Mouse (Mus musculus): ENCODE results near the gene Gm10135.
A peak's percentile ranks its signal among the peaks of the same experiment; 100 is the strongest.
"Not testable (repeated sequence)": the region's sequence is repeated elsewhere in the genome, so short reads cannot be mapped to it uniquely, and the experiment has no call there.

Gene Gm10135

DNA sequence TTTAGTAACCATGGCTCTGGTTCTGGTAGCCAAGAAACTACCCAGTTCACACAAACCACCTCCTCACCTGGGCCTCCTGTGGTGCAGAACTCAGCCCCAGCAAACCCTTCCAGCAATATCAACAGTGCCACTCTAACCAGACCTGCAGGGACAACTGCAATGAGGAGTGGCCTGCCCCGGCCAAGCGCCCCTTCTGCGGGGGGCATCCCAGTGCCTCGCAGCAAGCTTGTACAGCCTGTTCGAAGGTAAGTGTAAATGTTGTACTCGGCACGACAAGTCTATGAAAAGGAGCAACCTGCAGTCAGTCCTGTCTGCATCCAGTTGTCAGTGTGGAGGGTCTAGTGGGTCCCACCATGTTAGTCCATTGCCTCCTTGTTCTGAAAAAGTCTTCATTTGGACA is at the start of gene Gm10135:
TSS of gene Gm10135 (minus strand) at position 101 of the 400 bp plus-strand sequence.
- no peak for DNase-seq (ENCODE audit: low read depth, low spot score)

DNA sequence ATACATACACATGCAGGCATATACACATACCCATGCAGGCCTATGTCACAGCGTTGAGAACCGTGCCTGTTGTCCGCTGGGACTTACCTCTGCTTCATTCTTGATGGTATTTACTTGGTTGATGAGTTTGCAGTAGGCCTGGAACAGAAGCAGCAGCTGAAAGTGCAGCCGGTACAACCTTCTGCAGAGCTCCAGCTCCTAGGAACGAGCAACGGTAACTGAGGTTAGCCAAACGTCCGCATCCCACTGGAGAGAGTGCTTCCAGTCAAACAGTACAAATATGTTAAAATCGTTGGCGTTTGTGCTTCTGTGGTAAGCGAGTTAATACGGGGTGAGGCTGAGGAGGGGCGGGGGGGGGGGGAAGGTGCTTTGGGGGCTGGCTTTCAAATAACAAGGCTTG is 49.3 kb upstream of the Gm10135 start:
- no peak for DNase-seq (ENCODE audit: low read depth, low spot score)

DNA sequence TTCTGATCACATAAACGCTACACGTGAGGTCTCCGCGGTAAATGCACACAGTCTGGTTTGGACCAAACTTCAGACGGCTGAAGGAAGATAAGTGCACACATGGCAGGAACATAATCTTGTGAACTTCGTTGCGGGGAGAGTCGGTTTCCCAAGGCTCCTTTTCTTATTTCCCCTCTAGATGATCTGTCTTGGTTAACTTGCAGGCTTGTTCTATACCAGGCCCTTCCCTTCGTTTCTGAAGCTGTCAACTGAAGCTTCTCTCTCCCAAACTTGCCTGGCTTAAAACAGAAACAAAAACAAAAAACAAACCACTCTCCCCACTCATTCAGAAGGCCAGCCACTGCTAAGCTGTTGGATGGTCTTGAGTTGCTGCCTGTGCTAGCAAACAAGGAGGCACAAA is 40.2 kb upstream of the Gm10135 start:
- peak; percentile 2 for DNase-seq (ENCODE audit: low read depth, low spot score)

DNA sequence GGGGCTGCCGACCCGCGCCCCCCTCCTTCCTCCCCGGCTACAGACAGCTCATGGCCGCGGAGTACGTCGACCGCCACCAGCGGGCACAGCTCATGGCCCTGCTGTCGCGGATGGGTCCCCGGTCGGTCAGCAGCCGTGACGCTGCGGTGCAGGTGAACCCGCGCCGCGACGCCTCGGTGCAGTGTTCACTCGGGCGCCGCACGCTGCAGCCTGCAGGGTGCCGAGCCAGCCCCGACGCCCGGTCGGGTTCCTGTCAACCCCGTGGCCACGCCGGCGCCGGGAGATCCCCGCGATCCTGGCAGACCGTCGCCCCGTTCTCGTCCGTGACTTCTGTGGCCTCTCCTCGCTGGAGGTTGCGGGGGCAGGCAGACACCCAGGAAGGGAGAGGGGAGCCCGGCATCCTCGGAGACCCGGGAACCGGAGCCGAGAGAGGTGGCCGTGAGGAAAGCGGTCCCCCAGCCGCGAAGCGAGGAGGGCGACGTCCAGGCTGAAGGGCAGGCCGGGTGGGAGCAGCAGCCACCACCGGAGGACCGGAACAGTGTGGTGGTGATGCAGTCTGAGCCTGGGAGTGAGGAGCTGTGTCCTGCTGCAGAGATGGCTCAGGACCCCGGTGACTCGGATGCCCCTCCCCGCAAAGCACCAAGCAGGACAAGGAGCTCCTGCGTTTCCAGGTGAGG is 39.2 kb upstream of the Gm10135 start:
- DNase-seq (ENCODE audit: low read depth, low spot score): peak; percentile 16

DNA sequence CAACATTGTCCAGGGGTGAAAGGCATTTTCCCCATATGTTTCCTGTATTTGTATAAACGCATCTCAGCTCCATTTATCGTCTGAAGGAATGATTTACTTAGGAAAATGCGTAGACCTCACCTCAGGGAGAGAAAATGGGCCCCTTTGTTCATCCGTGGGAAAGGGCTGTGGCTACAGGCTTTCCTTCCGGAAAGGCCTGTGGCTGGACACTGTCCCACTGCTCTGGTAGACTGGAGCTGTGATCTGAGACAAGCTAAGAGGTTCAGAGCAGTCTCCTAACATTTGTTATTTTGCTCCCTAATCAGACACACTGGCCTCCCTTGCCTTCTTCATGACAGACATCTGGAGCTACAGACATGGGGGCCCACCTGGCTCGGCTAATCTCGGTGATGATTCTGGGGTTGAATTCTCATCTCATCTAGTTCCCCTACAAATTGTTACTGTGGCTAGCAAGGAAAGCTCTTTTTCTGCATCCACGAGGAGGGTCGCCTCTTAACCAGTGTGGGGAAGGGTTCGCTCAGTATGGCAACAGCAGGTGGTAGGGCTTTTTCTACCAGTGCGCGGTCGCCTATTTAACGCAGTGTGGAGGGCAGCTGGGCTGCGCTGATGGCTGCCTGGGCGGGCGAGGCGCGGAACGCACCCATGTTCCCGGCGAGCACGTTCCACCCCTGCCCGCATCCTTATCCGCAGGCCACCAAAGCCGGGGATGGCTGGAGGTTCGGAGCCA is 38.5 kb upstream of the Gm10135 start:
- DNase-seq (ENCODE audit: low read depth, low spot score): peak; percentile 5

DNA sequence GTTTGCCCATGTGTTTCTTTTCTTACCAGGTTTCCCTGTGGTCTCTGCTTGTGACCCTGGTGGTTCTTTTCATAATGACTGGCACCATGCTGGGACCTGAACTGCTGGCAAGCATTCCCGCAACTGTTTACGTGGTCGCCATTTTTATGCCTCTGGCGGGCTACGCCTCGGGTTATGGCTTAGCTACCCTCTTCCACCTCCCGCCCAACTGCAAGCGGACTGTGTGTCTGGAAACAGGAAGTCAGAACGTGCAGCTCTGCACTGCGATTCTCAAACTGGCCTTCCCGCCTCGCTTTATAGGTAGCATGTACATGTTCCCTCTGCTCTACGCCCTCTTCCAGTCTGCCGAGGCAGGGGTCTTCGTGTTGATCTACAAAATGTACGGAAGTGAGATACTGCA is 37.3 kb upstream of the Gm10135 start:
- peak; percentile 35 for DNase-seq (ENCODE audit: low read depth, low spot score)

DNA sequence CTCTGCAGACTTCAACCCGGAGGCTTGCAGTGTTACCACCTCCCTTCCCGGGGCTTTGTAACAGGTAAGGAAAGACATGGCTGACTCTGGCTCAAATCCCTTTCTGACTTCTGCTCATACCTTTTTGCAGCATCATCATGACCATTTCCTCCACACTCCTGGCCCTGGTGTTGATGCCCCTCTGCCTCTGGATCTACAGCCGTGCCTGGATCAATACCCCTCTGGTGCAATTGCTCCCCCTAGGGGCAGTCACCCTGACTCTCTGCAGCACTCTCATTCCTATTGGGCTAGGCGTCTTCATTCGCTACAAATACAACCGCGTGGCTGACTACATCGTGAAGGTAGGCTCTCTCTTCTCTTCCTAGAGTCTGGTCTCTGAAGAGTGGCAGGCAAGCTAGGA is 33.7 kb upstream of the Gm10135 start:
- peak; percentile 63 for DNase-seq (ENCODE audit: low read depth, low spot score)

DNA sequence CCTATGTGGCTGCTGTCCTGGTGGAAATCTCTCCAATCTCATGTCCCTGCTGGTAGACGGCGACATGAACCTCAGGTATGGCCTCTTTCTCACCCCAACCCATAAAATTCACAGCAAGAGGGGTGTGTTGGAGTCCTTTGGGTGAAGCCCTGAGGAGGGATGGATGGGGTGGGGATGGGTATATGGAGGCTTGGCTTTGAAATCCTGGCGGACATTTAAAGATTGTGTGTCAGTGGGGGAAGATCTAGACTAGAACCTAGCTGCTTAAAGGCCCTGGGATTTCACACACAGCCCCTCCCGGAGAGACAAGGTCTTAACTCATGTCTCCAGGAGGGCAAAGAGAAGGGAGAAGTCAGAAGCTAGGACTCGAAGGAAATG is 33.1 kb upstream of the Gm10135 start:
- no peak for DNase-seq (ENCODE audit: low read depth, low spot score)

DNA sequence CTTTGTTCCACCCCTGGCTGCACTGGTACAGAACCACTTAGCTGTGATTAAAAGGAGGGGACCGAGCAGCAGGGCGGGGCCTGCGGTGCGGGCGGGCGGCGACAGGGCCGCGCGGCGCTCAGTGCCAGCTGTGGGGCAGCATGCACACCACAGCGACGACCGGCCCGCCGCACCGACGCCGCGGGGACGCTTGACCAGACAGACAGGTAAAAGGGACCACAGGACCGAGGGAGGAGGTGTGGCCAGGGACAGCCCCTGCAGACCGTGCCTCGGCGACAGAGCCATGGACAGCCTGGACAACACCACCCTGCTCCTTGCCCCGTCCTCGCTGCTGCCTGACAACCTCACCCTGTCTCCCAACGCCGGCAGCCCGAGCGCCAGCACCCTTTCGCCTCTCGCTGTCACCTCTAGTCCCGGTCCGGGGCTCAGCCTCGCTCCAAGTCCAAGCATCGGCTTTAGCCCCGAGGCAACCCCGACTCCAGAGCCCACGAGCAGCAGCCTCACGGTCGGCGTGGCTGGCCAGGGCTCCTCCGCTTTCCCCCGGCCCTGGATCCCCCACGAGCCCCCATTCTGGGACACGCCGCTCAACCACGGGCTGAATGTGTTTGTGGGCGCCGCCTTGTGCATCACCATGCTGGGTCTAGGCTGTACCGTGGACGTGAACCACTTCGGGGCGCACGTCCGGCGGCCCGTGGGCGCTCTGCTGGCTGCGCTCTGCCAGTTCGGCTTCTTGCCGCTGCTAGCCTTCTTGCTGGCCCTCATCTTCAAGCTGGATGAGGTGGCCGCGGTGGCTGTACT is 32.5 kb upstream of the Gm10135 start, which contains the start of gene Slc10a4:
TSS of gene Slc10a4 (plus strand) at position 100 of the 798 bp plus-strand sequence.
- peak; percentile 32 for DNase-seq (ENCODE audit: low read depth, low spot score)

DNA sequence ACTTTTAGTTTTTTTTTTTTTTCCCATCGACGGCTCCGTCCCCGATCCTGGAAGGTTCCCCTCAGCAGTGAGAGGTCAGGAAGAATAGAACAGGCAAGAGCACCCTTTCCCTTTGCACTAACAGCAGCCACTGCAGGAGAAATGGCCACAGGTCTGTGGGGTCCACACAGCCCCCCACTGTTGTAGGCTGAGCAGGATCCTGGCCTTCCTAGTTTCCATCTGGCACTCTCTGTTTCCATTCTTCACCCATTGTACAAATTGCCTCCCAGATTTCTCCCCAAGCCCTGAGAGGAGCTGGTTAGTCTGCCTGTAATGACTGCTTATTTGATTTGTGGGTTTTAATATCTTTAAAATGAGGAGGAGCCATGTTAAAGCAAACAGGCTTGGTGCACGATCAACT is 29.5 kb upstream of the Gm10135 start:
- no peak for DNase-seq (ENCODE audit: low read depth, low spot score)

DNA sequence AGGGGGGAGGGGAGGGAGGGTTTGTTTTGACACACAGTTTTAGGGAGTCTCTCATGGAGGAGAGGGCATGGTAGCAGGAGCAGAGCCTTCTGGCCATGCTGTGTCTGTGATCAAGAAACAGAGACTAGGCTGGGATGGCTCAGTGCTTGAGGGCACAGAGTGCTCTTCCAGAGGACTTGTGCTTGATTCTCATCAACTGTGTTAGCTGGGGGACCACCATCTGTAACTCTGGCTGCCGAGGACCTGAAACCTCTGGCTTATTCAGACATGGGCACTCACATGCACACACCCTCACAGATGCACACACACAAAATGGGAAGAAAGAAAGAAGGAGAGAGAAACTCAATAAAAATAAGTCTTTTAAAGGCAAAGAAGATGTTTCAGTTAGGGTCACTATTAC is 24.0 kb upstream of the Gm10135 start:
- DNase-seq (ENCODE audit: low read depth, low spot score): not testable (repeated sequence)

DNA sequence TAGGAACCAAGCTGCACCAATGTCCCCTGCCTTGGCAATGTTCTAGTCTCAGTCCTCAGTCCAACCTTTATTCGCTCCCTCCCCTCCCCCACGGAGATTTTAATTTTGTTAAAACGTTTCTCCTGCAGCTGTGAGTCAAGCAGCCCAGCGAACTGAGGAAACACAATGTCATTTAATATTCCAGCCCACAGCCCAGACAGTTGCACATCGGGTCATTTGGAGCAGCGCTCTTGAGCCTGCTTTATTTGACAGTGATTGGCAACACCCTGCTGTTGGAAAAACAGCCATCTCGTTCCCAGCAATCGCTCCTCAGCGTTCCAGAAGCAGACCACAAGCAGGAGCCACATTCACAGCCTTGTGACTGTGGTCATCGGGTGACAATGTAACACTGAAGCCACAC is 20.9 kb upstream of the Gm10135 start:
- DNase-seq (ENCODE audit: low read depth, low spot score): no peak

DNA sequence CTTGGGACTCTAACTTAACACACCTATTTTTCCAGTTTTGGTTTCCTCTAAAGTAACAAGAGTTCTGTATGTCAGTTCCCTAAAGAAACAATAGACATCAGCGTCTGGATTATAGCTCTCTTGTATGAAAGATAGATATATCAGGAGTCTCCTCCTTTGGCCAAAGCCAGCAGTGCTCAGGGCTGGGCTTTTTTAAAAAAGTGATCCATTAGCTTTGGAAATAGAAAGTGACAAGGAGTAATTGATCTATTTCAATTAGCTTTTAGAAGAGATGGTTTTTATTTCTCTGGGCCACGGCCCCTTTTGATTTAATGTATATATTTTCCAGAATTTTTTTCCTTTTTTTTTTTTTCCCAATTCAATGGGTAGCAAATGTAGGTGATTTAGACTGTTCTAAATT is 20.4 kb upstream of the Gm10135 start:
- no peak for DNase-seq (ENCODE audit: low read depth, low spot score)

DNA sequence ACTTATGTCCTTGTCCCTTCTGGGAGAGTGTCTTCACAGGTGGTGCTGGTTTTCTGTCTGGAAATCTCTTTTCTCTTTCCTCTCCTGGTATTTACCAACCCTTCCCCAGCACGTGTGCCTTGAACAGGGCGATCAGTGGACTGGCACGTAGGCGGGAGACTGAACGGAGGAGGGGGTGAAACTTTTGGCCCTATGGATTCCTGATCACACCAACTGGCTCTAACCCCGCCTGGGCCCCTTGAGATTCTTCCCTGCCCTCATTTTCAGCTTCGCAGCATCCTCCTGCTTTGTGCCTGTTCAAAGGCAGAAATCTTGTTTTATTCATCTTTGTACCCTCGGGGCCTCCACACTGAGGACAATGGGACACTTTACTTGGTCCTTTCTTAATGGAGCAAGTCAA is 19.9 kb upstream of the Gm10135 start:
- DNase-seq (ENCODE audit: low read depth, low spot score): no peak

DNA sequence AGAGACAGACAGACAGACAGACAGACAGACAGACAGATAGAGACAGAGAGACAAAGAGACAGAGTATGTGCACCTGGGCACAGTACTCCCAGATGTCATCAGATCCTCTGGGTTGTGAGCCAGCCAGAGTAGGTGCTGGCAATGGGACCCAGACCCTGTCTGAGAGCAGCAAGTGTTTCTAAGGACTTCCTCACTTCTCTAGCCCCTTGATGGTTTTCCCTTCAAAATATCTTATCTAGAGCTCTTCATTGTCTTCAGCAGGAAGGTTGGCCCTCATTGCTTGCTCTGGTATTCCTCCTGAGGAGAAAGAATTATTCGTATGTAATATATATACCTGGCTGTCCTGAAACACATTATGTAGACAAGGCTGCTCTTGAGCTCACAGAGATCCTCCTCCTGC is 18.0 kb upstream of the Gm10135 start:
- DNase-seq (ENCODE audit: low read depth, low spot score): no peak

DNA sequence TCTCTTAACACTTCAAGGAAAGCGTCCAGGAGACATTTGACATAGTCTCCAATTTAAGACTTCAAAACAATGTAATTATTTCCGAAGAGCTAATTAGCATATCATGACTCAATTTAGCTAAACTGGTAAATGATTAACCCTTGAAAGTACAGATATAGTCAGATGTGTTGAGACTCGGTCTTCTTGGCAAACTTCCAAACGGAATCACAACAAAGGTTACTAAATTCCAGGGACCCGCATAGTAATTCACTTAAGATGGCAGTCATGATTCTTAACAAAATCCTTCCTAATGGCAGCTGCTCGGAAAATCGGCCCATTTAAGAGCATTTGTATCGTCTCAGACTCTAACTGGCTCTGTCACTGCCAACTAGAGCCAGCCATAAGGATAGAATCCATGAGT is 15.3 kb upstream of the Gm10135 start:
- no peak for DNase-seq (ENCODE audit: low read depth, low spot score)

DNA sequence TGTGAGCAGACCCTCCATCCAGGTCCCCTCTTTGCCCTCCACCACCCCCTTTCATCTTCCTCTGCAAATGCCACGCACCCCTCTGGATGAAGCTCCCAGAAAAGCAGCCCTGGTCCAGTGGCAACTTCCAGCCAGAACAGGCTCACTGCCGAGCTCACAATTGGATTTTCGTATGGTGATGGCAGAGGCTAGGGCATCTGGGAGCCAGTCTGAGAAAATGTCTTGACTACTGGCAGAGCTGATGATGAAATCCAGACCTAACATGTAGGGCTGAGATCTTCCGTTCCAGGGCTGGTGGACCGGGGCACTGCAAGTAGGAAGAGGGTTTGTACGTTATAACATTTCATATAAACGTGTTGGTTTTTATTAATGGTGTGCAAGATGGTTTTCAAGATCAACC is 13.3 kb upstream of the Gm10135 start:
- no peak for DNase-seq (ENCODE audit: low read depth, low spot score)

DNA sequence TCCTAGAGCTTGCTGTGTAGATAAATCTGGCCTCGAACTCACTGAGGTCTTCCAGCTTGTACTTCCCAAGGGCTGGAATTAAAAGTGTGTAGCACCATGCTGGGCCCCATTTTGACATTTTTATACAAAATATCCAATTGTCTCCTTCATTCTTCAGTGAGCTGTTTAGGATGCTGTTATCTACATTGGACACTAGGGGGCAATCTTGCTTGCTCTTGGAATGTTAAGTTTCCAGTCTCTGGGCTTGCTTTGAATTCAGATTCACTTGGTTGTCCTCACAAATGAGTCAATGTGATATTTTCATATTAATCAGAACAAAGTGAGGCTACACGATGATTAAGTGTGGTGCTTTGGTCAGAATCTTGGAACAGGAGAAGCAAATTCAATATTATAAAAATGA is 9.6 kb upstream of the Gm10135 start:
- peak; percentile 76 for DNase-seq (ENCODE audit: low read depth, low spot score)

DNA sequence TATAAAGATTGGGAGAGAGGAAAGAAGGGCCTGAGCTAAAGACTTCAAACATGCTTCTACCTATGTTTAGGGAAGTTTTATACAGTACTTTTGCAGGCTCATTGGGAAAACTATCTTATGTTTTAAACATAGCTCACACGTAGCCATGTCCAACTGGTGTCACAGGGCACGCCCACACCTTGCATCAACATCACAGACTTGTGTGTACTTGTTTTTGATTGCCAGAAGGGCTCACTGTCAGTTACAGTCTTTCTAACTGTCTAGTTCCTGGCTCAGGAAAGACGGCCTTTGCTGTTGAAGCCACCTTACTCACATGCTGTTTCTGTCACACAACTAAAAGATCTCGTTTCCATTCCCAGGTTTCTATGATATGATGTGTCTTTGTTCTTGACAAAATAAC is 2.0 kb upstream of the Gm10135 start:
- DNase-seq (ENCODE audit: low read depth, low spot score): no peak

DNA sequence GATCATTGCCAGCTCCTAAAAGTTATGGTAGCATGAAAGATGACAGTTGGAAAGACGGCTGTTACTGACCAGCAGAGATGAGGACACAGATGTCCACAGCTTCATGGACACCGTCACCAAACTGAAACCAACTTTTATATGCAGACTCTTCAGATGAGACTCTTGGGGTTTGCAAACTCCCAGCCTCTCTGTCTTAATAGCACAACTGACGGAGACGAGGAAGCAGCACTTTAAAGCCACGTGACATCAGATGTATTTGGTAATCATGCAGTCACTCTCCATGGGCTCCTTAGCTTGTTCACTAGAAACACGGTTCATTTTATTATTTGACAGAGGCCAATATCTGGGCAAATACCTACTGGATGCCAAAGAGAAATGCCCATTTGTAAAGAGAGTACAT is 1.5 kb upstream of the Gm10135 start:
- DNase-seq (ENCODE audit: low read depth, low spot score): no peak

DNA sequence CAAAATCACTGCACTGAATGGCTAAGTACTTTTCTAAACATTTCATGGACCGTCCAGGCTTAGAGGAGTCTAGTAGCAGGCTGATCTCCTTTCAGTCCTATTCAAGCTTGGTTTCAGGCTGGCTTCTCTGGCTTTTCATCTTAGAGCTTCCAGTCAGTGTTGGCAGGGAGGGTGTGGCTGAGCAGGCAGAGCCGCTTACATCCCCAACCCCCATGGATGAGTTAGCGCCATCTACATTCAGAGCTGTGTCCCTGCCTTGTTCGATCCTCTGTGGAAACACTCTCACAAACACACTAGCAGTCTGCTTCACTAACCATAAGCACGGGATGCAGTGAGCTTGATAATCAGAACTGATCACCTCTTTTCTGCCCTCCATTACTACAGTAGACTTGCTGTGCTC is 1.6 kb downstream of the Gm10135 start:
- peak; percentile 53 for DNase-seq (ENCODE audit: low read depth, low spot score)

DNA sequence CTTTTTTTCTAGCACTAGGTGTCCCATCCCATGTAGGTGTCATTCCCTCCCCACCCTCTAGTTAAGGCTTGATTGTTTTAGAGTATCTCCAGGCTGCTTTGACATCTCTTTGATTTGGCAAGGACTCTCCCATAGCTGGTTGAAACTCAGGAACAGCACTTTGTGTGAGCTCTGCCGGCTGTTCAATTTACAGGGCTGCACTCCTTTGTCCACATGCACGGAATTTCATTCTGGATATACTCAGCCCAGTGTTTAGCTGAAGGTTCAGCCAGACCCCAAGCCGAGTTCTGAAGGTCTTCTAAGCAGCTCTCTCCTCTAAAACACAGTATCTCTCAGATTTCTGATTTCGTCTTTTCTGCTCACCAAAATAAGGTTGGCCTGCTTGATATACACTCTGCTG is 2.1 kb downstream of the Gm10135 start:
- DNase-seq (ENCODE audit: low read depth, low spot score): no peak

DNA sequence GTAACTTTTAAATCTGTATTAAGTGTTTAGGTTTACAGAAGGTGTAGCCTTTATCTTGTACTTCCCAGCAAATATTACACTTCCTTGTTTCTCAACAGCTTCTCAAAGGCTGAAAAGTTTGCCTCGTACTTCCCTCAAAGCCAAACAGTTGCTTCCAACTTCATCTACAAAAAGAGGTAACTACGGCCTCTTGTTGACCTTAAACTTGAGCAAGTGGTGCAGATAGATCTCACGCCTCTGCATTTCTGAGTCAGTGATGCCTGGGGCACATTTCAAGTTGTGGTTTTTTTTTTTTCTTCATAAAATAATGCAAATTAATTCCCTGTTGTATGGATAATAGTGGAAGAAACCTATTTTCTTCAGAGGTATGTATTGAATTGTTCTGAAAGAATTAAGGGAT is 8.8 kb downstream of the Gm10135 start:
- DNase-seq (ENCODE audit: low read depth, low spot score): no peak

Measured in R1 (cell line).